Mouse (Mus musculus): ENCODE measurements around the gene Wdr76. TPM values are rescaled to one million over a fixed set of nuclear protein-coding genes. Genes with fewer than 3 reads are reported as not detected.
"Not testable (repeated sequence)": the region's sequence is repeated elsewhere in the genome, so short reads cannot be mapped to it uniquely, and the experiment has no call there.

Wdr76 gene
- total RNA-seq, 1 experiment from 2014 or later: 6.7 TPM

DNA sequence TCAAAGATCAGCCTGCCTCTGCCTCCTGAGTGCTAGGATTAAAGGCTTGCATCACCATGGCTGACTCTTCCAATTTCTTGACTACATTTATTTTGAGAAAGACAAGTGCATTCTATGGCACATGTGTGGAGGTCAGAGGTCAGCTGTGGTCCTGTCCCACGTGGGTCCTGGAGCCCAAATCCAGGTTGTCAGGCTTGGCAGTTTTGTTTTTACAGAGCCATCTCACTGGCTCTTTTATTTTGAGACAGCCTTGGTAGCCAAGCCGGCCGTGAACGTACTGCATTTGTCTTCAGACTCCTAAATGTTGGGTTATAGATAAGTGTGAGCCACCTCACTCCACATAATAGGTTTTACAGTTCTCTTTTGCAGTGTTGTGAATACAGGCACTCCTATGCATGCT is 12.2 kb downstream of the Wdr76 start:
- not testable (repeated sequence) for DNase-seq

GRCm38 (mm10) chr2:121522006-121522405 is 15.5 kb downstream of the Wdr76 start:
- DNase-seq: no peak

GRCm38 (mm10) chr2:121522830-121523229 is 16.3 kb downstream of the Wdr76 start:
- not testable (repeated sequence) for DNase-seq

GRCm38 (mm10) chr2:121525056-121525455 is 18.5 kb downstream of the Wdr76 start:
- DNase-seq: no peak

DNA sequence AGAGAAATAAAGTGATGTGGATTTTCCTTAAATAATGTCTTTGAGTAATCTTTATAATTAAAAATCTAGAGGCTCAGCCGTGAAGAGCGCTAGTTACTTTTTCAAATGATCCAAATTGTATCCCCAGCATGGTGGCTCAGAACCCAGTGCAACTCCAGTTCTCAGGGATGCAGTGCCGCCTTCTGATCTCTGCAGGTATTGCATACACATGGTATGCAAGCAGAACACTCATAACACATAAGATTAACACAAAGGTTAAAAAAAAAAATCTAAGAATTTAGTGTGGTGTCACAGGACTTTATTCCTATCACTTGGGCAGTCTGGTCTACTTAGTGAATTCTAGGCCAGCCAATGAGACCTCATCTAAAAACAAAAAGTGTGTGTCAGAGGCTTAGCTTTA is 38.3 kb downstream of the Wdr76 start:
- no peak for DNase-seq

DNA sequence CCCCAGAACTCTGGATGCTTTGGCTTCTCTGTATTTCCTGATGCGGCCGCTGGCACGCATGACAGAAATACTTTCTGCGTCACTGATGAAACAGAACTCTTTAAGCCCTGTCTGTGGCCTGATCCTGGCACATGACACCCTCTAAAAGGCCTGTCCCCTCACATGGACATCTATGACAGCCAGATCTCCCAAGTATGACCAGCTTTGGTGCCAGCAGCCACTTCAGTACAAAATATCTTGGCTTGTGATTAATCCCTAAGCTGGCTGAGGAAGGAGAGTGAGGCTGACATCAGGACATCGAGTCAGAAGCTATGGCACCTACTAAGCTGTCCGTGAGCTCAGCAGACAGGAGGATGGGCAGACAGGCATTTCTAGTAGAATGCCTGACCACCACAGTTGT is 43.1 kb downstream of the Wdr76 start:
- no peak for DNase-seq

DNA sequence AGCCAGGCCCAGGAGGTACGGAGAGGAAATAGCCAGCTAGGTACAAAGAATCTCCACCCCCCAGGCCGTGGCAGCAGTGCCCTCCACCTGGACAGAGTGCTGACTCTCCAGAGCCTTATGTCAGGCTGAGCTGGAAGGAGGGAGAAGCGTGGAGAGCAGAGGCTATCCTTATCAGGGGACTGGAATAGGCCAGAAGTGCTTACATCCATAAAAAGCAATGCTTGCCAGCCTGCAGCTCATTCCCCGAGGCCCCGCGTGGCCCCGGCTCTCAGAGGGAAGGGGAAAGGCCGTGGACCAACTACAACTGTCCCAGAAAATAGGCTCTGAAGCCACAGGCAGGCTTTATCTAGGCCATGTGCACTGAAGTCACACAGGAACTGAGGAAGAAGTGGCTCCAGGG is 44.7 kb downstream of the Wdr76 start:
- DNase-seq: no peak

DNA sequence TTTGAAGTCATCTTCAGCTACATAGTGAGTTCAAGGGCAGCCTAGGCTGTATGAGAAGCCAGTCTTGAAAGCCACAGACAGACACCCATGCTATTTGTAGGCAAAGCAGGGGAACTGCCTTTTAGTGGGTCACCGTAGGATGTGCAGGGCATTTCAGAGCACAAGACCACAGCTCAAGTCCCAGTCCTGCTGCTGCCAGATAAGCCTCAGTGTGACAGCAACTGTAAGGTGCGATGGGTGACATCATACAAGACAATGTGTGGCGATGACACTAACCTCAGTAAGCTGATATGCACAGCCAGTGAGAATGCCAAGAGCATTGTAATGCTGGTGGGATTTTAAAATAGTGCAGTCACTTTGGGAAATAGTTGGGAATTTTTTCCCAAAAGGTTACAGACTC is 56.6 kb downstream of the Wdr76 start:
- DNase-seq: no peak

GRCm38 (mm10) chr2:121565911-121566310 is 59.4 kb downstream of the Wdr76 start:
- DNase-seq: no peak

DNA sequence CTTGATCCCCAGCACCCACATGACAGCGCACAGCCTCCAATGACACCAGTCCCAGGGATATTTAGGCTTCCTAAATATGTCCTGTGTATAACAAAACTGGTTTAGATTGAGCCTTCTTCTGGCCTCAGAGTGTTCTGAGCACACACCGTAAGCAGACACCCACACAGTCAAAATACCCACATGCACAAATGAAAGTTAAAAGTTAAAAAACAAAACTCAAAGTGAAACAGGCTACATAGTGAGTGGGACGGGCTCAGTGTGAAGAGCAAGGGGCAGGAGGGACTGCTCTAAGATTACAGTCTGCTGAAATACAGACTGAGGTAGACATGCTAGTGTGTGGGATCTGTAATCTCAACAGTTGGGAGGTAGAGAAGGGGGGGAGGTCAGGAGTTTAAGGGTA is 63.5 kb downstream of the Wdr76 start:
- no peak for DNase-seq

- DNase-seq: no peak
Observed at GRCm38 (mm10) chr2:121570999-121571655, 64.6 kb downstream of the Wdr76 start.

GRCm38 (mm10) chr2:121571780-121572179 is 65.3 kb downstream of the Wdr76 start:
- DNase-seq: peak; percentile 68

GRCm38 (mm10) chr2:121574066-121574630 is 67.6 kb downstream of the Wdr76 start:
- DNase-seq: no peak

GRCm38 (mm10) chr2:121575741-121576201 is 69.2 kb downstream of the Wdr76 start:
- DNase-seq: peak; percentile 54

DNA sequence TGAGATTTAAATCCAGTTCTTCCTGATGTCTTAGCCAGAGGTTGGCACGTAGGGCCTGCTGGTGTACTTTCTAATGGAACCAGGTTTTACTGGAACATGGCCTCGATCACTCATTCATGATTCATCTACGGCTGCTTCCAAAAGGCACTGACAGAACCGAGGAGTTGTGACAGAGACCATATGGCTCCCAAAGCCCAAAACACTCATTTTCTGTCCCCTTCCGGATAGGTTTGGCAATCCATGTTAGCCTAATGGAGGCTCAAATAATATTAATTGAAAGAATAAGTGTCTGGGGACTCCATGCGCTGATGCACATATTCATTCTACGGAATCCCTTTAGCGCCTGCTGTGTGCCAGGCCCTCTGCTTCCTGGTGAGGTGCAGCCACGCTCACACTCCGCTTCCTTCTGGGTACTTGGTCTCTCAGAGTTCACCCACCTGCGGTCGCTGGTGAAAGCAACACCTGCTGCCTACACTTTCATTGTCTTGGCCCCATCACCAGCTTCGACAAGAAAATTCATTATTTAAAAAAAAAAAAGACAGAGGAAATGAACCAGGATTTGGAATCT is 76.4 kb downstream of the Wdr76 start:
- DNase-seq: no peak

DNA sequence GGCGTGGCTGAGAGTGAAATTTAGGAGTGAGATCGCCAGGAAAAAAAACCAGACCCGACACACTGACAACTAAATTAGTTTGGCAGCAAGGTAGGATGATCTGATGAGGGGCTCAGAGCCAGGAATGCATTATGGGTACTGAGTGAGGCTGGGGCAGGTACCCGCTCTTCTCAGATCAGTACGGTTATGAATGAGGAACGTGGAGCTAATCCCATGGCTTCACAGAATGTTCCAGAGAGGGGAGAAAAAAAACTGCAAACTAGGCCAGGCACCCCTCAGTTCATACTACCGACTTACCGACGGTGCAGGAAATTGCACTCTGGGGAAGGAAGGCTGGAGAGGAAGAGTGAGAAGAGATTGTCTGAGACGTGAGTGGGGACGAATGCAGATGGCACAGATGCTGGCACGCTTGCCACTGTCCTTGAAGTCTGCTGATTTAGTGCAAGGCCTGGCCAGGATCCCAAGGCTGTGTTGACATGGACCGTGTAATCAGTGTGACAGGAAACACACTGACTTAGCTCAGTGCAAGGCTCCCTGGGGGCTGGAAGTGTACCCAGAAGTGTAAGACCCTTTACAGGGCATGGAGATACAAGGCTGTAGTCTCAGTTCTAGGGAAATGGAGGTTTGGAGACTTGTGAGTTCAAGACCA is 77.1 kb downstream of the Wdr76 start:
- peak; percentile 87 for DNase-seq

DNA sequence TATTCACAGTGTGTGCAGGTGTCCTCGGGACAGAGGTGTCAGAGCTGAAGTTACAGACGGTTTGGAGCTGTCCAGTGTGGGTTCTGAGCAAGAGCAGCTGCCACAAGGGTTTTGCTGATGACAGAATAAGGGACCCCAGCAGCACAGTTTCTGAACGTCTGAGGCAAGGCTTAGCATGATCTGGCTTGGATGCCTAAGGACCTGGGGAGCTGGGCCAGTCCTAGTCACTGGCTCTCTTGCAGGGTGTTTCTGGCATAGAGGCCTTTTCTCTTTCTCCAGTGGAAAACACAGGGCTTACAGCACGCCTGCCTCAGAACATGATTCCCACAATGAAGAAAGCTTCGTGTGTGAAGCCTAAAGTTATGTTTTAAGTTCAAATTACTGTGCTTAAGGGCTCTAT is 78.2 kb downstream of the Wdr76 start:
- DNase-seq: no peak

DNA sequence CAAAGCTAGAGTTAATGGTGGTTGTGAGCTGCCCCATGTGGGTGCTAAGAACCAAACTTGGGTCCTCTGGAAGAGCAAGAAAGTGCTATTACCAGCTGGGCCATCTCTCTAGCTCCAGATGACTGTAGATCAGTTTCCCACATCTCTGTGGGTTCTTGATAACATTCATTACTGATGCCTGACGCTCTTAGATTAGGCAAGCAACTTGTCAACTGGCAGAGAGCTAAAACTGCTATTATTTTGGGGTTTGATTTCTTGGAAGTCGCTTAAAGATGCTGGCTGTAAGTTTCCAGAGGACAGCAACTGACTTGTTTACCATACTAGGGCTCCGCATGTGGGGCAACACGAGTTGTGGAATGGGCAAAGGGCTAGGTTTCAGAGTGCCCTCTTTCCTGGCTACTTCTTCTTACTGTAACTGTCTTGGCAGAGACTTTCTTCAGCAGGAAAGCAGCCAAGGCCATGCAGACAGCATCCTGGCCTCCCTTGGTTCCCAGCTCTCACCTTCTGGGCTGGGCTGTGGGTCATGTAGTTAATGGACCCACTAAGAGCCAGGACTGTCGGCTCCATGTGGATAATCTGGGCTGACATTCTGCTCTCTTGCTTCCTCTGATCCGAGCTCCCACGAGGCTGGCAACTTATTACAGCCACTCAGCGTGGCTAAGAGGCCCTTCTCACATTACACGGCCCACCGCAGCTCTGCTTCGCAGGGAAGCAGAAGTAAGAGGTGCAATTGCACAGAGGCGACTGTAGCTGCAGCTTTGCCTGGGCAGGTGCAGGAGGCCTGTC is 81.2 kb downstream of the Wdr76 start:
- no peak for DNase-seq

- DNase-seq: no peak
Observed at GRCm38 (mm10) chr2:121588309-121588694, 81.8 kb downstream of the Wdr76 start.

DNA sequence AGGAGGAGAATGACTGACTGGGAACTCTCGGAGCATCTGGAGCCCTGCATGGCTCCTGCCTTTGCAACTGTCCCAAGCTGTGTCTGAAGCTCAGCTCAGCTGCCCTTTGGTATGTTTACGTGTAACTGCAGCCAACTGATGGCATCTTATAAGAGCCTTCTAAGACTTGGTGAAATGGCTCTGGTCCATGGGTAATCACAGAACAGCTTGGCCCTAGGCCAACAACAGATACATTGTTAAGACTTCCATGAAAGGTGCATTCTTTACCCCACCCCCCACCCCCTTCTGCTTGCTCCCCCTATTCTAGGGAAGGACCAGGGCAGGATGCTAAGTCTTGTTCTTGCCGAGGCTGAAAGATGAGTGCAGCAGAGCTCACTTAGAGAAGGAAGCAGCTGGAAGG is 87.6 kb downstream of the Wdr76 start:
- DNase-seq: no peak
